In genomic region chr7:125638376-125638775, GRCm38 (mm10) we compare ENCODE assay signal across 13 mouse cellular contexts. TPM values are rescaled to one million over a fixed set of nuclear protein-coding genes. Genes with fewer than 3 reads are reported as not detected.
DNase-seq lines count a peak whose midpoint lies in the region; ATAC-seq and TF ChIP-seq lines count a peak whose summit lies in the region.
"Had no signal": no experiment of that assay in that cellular context is flagged by ENCODE, and none has a peak within 500 bp of the region (broad histone marks: within the 10 kb centered on the region; RNA-seq: fewer than 3 reads in every experiment).

No protein-coding gene starts in this region.

- no peak overlapping the region for H3K27ac ChIP-seq in liver, postnatal 0 days (ENCODE audit: low read depth)
- no peak overlapping the region for H3K27ac ChIP-seq in liver, embryonic 11.5 days (ENCODE audit: low read depth, low read length)
- peak overlapping the region; percentile 48; the same call in 1 of the 2 replicates for H3K27ac ChIP-seq in hindbrain, postnatal 0 days
- no peak overlapping the region for H3K27ac ChIP-seq in heart, embryonic 10.5 days
- H3K27ac ChIP-seq: left cerebral cortex, adult 2 months had no signal

- H3K4me1 ChIP-seq in liver, postnatal 0 days (ENCODE audit: insufficient read depth) = peaks cover 3% of the 10 kb centered on the region
- no peaks in the 10 kb centered on the region for H3K4me1 ChIP-seq in liver, embryonic 11.5 days (replicated peaks; ENCODE audit: control insufficient read depth, insufficient read depth, low read length)
- H3K4me1 ChIP-seq in hindbrain, postnatal 0 days (ENCODE audit: insufficient read depth, low read length) = no peaks in the 10 kb centered on the region; the same call in 1 of the 2 replicates
- peaks cover 22% of the 10 kb centered on the region for H3K4me1 ChIP-seq in heart, embryonic 10.5 days
- H3K4me1 ChIP-seq: embryonic facial prominence, embryonic 12.5 days had no signal

- peaks cover 35% of the 10 kb centered on the region for H3K36me3 ChIP-seq in liver, postnatal 0 days (replicated peaks; ENCODE audit: insufficient read depth, low read length)
- H3K36me3 ChIP-seq in liver, embryonic 11.5 days (ENCODE audit: control insufficient read depth, insufficient read depth, low read length) = peaks cover 20% of the 10 kb centered on the region
- H3K36me3 ChIP-seq in hindbrain, postnatal 0 days (ENCODE audit: insufficient read depth, low read length) = peaks cover 40% of the 10 kb centered on the region
- H3K36me3 ChIP-seq in heart, embryonic 10.5 days = peaks cover 44% of the 10 kb centered on the region

- no peaks in the 10 kb centered on the region for H3K9me3 ChIP-seq in liver, postnatal 0 days (ENCODE audit: low read length)
- H3K9me3 ChIP-seq in liver, embryonic 11.5 days (ENCODE audit: control insufficient read depth, low read length) = no peaks in the 10 kb centered on the region
- no peaks in the 10 kb centered on the region for H3K9me3 ChIP-seq in hindbrain, postnatal 0 days (ENCODE audit: low read length)
- no peaks in the 10 kb centered on the region for H3K9me3 ChIP-seq in heart, embryonic 10.5 days
- H3K9me3 ChIP-seq: embryonic facial prominence, embryonic 12.5 days; limb, embryonic 15.5 days; midbrain, embryonic 12.5 days had no signal

- no peak for ATAC-seq in liver, postnatal 0 days
- no peak for ATAC-seq in liver, embryonic 11.5 days (replicated peaks; ENCODE audit: low FRiP score)
- ATAC-seq in hindbrain, postnatal 0 days = 0 out of 2 replicates have a peak, but pooled peaks have one; percentile 8

- H3K27me3 ChIP-seq in liver, postnatal 0 days (ENCODE audit: insufficient read depth, low read length) = no peaks in the 10 kb centered on the region
- H3K27me3 ChIP-seq in liver, embryonic 11.5 days (replicated peaks; ENCODE audit: control insufficient read depth, insufficient read depth, low read length) = no peaks in the 10 kb centered on the region
- no peaks in the 10 kb centered on the region for H3K27me3 ChIP-seq in hindbrain, postnatal 0 days (ENCODE audit: insufficient read depth, low read length)
- no peaks in the 10 kb centered on the region for H3K27me3 ChIP-seq in heart, embryonic 10.5 days (ENCODE audit: insufficient read depth, poor library complexity, severe bottlenecking)
- H3K27me3 ChIP-seq: embryonic facial prominence, embryonic 12.5 days; limb, embryonic 15.5 days; midbrain, embryonic 12.5 days had no signal

- DNase-seq in liver, postnatal 0 days = no peak
- DNase-seq in liver, embryonic 11.5 days (ENCODE audit: low spot score) = no peak
- DNase-seq in thymus, postnatal 14 days = peak; percentile 11
- DNase-seq in thymus, postnatal 4 days = no peak
- no peak for DNase-seq in hindbrain, postnatal 0 days (ENCODE audit: low spot score)
- no peak for DNase-seq in left cerebral cortex, postnatal 36 days (ENCODE audit: low spot score in 2 of 2)
- DNase-seq in heart, embryonic 10.5 days (ENCODE audit: low spot score) = no peak

- peak overlapping the region; percentile 29; the same call in 1 of the 2 replicates for H3K4me2 ChIP-seq in liver, postnatal 0 days (ENCODE audit: low read depth, low read length)
- no peak overlapping the region for H3K4me2 ChIP-seq in liver, embryonic 11.5 days
- H3K4me2 ChIP-seq in hindbrain, postnatal 0 days (ENCODE audit: low read depth, low read length) = no peak overlapping the region
- H3K4me2 ChIP-seq: embryonic facial prominence, embryonic 12.5 days; limb, embryonic 15.5 days; lung, embryonic 14.5 days; midbrain, embryonic 12.5 days had no signal

- TF ChIP-seq EP300 in liver, postnatal 0 days (IDR thresholded peaks at IDR 0.05; ENCODE audit: low read depth) = no peak

- intact Hi-C loops in left cerebral cortex, postnatal 36 days (cut with DNase I) = loop anchor here (2.0 to 5.0 kb wide), 2 partner anchors 56 to 168 kb away; no protein-coding TSS in a partner anchor

- 53% methylated on average over 6 of the region's 6 CpGs for WGBS in liver, postnatal 0 days (ENCODE audit: insufficient replicate concordance)
- WGBS in liver, embryonic 11.5 days = 71% methylated on average over 6 of the region's 6 CpGs
- WGBS in hindbrain, postnatal 0 days = 66% methylated on average over 6 of the region's 6 CpGs
- WGBS in heart, embryonic 10.5 days = 79% methylated on average over 6 of the region's 6 CpGs

- no peak for TF ChIP-seq CTCF in liver, postnatal 0 days (IDR thresholded peaks at IDR 0.05; ENCODE audit: low read depth)
- no peak for TF ChIP-seq CTCF in hindbrain, postnatal 0 days (IDR thresholded peaks at IDR 0.05; ENCODE audit: low read depth)

- H3K4me3 ChIP-seq in liver, postnatal 0 days (ENCODE audit: low read depth, low read length) = no peak overlapping the region
- H3K4me3 ChIP-seq in liver, embryonic 11.5 days (ENCODE audit: low read depth, low read length) = no peak overlapping the region
- H3K4me3 ChIP-seq in hindbrain, postnatal 0 days (ENCODE audit: low read length) = no peak overlapping the region
- H3K4me3 ChIP-seq in heart, embryonic 10.5 days = no peak overlapping the region
- H3K4me3 ChIP-seq: embryonic facial prominence, embryonic 12.5 days; layer of hippocampus, adult 2 months; left cerebral cortex, adult 2 months; limb, embryonic 15.5 days; midbrain, embryonic 12.5 days had no signal

- H3K9ac ChIP-seq in liver, postnatal 0 days (replicated peaks) = no peak overlapping the region
- H3K9ac ChIP-seq in liver, embryonic 11.5 days (ENCODE audit: low read depth, low read length) = no peak overlapping the region
- H3K9ac ChIP-seq in hindbrain, postnatal 0 days (replicated peaks; ENCODE audit: low read length) = no peak overlapping the region
- H3K9ac ChIP-seq: embryonic facial prominence, embryonic 12.5 days; limb, embryonic 15.5 days; lung, embryonic 14.5 days; midbrain, embryonic 12.5 days had no signal

RNA-seq across cellular contexts. Expression of gene Il21r, which starts 35.1 kb away (rescaled TPM):
- 0.70 TPM in 2 replicates for polyA plus RNA-seq in liver, postnatal 0 days (2015; fragmentation: Nextera tagmentation; extraction: Ambion mirVana)
- polyA plus RNA-seq in liver, embryonic 11.5 days (2014; fragmentation: Nextera tagmentation; extraction: Ambion mirVana) = 0.81 and 1.1 TPM in 2 replicates
- total RNA-seq in hindbrain, postnatal 0 days (2014; rRNA removed) = 0.52 TPM in 1 of 2 replicates, not detected in the other
- polyA plus RNA-seq in hindbrain, postnatal 0 days (2015; fragmentation: Nextera tagmentation; extraction: Ambion mirVana) = 0.29 and 0.40 TPM in 2 replicates
- total RNA-seq in left cerebral cortex, postnatal 36 days (2021) = 1 to 10 TPM; 1.5 to 1.6 TPM
- polyA plus RNA-seq in heart, embryonic 10.5 days (2016; fragmentation: Nextera tagmentation; extraction: Ambion mirVana) = 0.07 and 0.11 TPM in 2 replicates
